Mouse (Mus musculus) neural tube, embryonic 15.5 days (tissue): ENCODE measurements at regions not wholly inside any gene's neighbourhood (a gene's known extent, or its start where the extent isn't known, plus 50 kb on each side); places are given as distances from the start of the nearest gene placed in this dataset.

Experiments
- ATAC-seq: fragments of 200-750 bp; cut with Nextera tagmentation; 2 replicates; pipeline ENCODE4 v1.8.0; 2017; ENCODE audit warnings: mild to moderate bottlenecking, moderate TSS enrichment, moderate library complexity; ENCODE audit not compliant: low FRiP score
- H3K27ac ChIP-seq: fragments of 300-500 bp; sonication (generic); replicated peaks from 2 replicates; pipeline ENCODE4 v1.5.1; 2015; ENCODE audit warnings: mild to moderate bottlenecking, inconsistent platforms
- H3K27me3 ChIP-seq: fragments of 300-500 bp; sonication (generic); replicated peaks from 2 replicates; pipeline ENCODE4 v1.6.1; 2015; ENCODE audit warnings: inconsistent platforms
- H3K36me3 ChIP-seq: fragments of 300-500 bp; sonication (generic); 2 replicates; pipeline ENCODE4 v1.6.1; 2015; ENCODE audit warnings: inconsistent platforms
- H3K4me1 ChIP-seq: fragments of 300-500 bp; sonication (generic); 2 replicates; pipeline ENCODE4 v1.6.1; 2015; ENCODE audit warnings: inconsistent platforms
- H3K4me2 ChIP-seq: fragments of 300-500 bp; sonication (generic); 2 replicates; pipeline ENCODE4 v1.6.1; 2015; ENCODE audit warnings: inconsistent platforms, mild to moderate bottlenecking, moderate library complexity
- H3K4me3 ChIP-seq: fragments of 300-500 bp; sonication (generic); replicated peaks from 2 replicates; pipeline ENCODE4 v1.5.1; 2015; ENCODE audit warnings: mild to moderate bottlenecking, inconsistent platforms
- H3K9ac ChIP-seq: fragments of 300-500 bp; sonication (generic); replicated peaks from 2 replicates; pipeline ENCODE4 v1.6.1; 2015; ENCODE audit warnings: mild to moderate bottlenecking, inconsistent platforms
- H3K9me3 ChIP-seq: fragments of 300-500 bp; sonication (generic); replicated peaks from 2 replicates; pipeline ENCODE4 v1.6.1; 2016; ENCODE audit warnings: inconsistent platforms
- WGBS: fragments of 180-500 bp; shearing (Covaris S2); methylation state at CpG from one replicate; pipeline ENCODE4 v1.1.7; 2015; ENCODE audit warnings: mixed read lengths; 5-methylcytosine and 5-hydroxymethylcytosine counted together

DNA sequence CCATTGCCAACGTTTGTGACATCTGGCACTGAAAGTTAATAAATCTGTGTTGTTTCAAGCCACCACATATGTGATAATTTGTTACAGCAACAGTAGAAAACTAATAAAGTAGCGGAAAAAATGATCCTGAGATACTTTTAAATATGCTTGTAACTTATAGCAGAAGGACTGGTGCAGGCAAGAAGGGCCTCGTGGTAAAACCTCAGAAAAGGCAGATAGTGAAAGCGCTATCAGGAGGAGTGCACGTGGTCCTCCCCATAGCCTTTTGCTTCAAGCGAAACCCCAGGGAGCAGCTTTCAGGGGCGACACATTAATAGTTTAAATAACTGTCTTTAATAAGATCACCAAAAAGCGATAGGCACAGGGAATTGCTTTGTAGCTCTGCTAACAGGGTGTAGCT lies 217.9 kb upstream of the Veph1 start:
- ATAC-seq: no peak
- 89% methylated on average over 8 of the region's 8 CpGs for WGBS
- Histone ChIP-seq H3K9ac (no peak overlapping the region), H3K4me3 (no peak overlapping the region), H3K27ac (no peak overlapping the region), H3K27me3 (no peaks in the 10 kb centered on the region), H3K9me3 (no peaks in the 10 kb centered on the region), H3K36me3 (no peaks in the 10 kb centered on the region), H3K4me1 (no peaks in the 10 kb centered on the region), H3K4me2 (no peak overlapping the region)

DNA sequence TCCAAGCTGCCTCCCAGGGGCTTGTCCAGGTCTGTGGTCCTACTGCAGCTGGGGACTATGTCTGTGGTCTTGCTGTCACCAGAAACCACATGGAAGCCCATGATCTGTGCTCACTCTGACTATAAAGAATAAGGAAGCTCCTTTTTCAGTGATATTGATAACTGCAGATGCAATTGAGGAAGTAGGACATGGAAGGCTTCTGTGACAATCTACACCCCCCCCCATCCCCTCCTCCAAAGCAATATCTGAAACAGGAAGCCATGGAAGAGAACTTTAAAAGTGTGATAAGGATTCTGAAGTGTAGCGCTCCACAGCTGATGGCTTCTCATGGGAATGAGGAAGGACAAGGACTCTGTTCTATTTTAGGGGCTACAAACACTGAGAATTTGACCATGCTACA lies 215.8 kb upstream of the Veph1 start:
- no peaks in the 10 kb centered on the region for H3K36me3 ChIP-seq
- H3K4me2 ChIP-seq: no peak overlapping the region
- H3K27me3 ChIP-seq: no peaks in the 10 kb centered on the region
- H3K9ac ChIP-seq: no peak overlapping the region
- no peaks in the 10 kb centered on the region for H3K9me3 ChIP-seq
- WGBS: 92% methylated on average over 1 of the region's 1 CpGs
- no peak overlapping the region for H3K4me3 ChIP-seq
- no peaks in the 10 kb centered on the region for H3K4me1 ChIP-seq
- ATAC-seq: no peak
- no peak overlapping the region for H3K27ac ChIP-seq

DNA sequence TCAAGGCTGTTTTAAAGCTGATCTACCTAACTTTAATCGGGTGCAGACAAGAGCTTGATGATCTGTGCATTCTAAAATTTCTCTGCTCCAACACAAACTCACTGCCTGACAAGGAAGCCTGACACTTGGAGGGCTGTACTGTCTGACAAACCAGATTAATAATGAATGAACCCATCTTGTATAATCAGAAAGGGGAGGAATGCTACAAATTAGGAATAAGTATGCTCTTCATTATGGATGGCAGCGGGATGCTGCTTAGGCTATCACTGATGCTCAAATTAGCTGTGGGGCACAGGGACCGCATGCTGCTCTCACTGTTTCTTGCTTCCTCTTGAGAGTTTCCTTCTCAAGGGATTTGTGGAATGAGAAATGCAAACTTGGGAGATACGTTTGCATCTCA lies 213.8 kb upstream of the Veph1 start:
- H3K4me2 ChIP-seq: no peak overlapping the region
- 0 out of 2 replicates have a peak, but pooled peaks cover 3% of the 10 kb centered on the region for H3K4me1 ChIP-seq
- no peaks in the 10 kb centered on the region for H3K36me3 ChIP-seq
- no peaks in the 10 kb centered on the region for H3K9me3 ChIP-seq
- H3K4me3 ChIP-seq: no peak overlapping the region
- H3K27ac ChIP-seq: no peak overlapping the region
- whole genome bisulfite sequencing: 70% methylated on average over 4 of the region's 4 CpGs
- no peaks in the 10 kb centered on the region for H3K27me3 ChIP-seq
- H3K9ac ChIP-seq: no peak overlapping the region
- no peak for ATAC-seq

DNA sequence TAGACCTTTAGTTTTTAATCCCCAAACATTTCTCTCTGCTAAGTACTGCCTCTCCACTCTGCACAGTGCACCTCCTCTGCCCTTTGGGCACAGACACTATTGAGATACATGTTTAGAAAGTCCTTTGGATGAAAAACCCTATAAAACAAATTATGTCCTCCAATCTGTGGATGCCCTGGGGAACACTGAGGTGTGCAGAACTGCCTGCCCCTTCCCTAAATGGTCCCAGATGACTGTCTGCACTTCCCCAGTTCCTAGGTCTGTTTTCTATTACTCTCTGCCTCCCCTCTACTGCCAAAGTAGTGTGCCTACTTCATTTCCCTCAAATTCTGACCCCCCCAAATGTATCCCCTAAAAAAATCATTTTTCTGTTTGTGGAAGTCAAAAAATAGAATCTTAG lies 209.5 kb upstream of the Veph1 start:
- no peak overlapping the region for H3K27ac ChIP-seq
- no peak overlapping the region for H3K9ac ChIP-seq
- no peaks in the 10 kb centered on the region for H3K9me3 ChIP-seq
- no peak overlapping the region for H3K4me3 ChIP-seq
- H3K36me3 ChIP-seq: no peaks in the 10 kb centered on the region
- H3K27me3 ChIP-seq: no peaks in the 10 kb centered on the region
- H3K4me1 ChIP-seq: 0 out of 2 replicates have a peak, but pooled peaks cover 4% of the 10 kb centered on the region
- no peak overlapping the region for H3K4me2 ChIP-seq
- no peak for ATAC-seq

DNA sequence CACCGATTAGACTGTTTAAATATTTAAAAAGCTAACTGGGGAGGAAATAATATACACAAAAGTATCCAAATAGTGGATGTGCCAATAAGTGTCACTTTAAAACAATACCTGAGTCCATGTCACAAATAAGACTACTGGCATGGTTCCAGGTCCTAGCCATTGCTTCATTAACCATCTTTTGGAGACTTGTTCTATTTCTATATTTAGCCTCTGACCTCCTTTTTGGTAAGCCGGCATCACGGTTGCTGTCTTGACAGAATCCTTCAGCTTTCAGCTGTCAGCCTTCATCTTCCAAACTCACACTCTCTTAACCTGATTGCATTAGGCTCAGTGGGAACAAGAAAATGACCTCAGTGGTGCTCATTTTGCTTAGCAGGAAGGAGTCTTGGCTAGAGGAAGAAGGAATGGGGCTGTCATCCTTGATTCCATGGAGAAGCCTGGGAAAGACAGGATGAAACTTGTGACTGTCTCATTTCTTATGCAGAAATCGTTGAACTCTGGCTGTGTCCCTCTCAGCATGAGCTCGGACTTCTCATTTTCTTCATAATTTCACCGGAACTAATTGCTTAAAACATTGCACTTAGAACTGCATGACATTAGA lies 208.9 kb upstream of the Veph1 start:
- H3K36me3 ChIP-seq: no peaks in the 10 kb centered on the region
- no peak overlapping the region for H3K4me3 ChIP-seq
- no peak overlapping the region for H3K4me2 ChIP-seq
- H3K27me3 ChIP-seq: no peaks in the 10 kb centered on the region
- 66% methylated on average over 6 of the region's 6 CpGs for WGBS
- H3K9ac ChIP-seq: no peak overlapping the region
- ATAC-seq: no peak
- no peak overlapping the region for H3K27ac ChIP-seq
- no peaks in the 10 kb centered on the region for H3K9me3 ChIP-seq
- 0 out of 2 replicates have a peak, but pooled peaks cover 4% of the 10 kb centered on the region for H3K4me1 ChIP-seq

DNA sequence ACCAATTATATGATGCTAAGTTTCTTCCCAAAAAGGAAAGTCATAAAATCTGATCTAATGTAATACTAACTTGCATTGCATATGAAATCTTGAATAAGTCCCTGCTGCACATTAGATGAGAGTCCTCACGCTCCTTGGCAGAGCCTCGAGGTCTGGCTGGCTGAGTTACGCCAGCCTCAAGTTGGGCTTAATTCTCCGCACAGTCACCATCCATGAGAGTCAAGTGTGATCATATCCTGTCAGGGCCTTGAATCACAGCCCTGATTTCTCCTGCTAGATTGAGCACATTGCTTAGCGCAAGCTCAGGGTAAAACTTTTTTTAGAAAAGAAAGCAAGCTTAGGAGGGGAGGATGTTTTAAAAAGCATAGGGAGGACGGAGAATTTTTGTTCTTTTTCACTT lies 208.1 kb upstream of the Veph1 start:
- H3K9me3 ChIP-seq: no peaks in the 10 kb centered on the region
- H3K27me3 ChIP-seq: no peaks in the 10 kb centered on the region
- ATAC-seq: no peak
- no peaks in the 10 kb centered on the region for H3K36me3 ChIP-seq
- H3K27ac ChIP-seq: no peak overlapping the region
- no peak overlapping the region for H3K9ac ChIP-seq
- WGBS: 77% methylated on average over 6 of the region's 6 CpGs
- no peak overlapping the region for H3K4me2 ChIP-seq
- no peak overlapping the region for H3K4me3 ChIP-seq
- 0 out of 2 replicates have a peak, but pooled peaks cover 4% of the 10 kb centered on the region for H3K4me1 ChIP-seq

DNA sequence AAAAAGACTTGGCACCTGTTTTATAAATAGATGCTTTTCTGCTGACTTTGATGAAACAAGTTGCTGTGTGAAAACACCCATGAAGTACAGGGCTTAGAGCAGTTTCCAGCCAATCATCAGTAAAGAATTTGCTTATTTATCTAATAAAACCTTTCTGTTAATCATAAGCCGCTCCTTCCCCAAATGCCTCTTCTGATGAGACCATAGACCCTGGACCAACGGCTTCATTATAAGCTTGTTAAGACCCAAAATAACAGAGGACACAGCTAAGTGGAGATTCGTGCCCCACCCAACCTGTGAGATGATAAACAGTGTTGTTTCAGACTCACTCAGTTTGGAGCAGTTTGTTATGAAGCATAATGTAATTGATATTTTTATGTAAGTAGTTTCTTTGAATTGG lies 207.0 kb upstream of the Veph1 start:
- Histone ChIP-seq H3K9ac (no peak overlapping the region), H3K36me3 (no peaks in the 10 kb centered on the region), H3K4me2 (no peak overlapping the region), H3K4me1 (0 out of 2 replicates have a peak, but pooled peaks cover 4% of the 10 kb centered on the region), H3K4me3 (no peak overlapping the region), H3K27me3 (no peaks in the 10 kb centered on the region), H3K27ac (no peak overlapping the region), H3K9me3 (no peaks in the 10 kb centered on the region)
- no peak for ATAC-seq
- WGBS: 95% methylated on average over 3 of the region's 3 CpGs

DNA sequence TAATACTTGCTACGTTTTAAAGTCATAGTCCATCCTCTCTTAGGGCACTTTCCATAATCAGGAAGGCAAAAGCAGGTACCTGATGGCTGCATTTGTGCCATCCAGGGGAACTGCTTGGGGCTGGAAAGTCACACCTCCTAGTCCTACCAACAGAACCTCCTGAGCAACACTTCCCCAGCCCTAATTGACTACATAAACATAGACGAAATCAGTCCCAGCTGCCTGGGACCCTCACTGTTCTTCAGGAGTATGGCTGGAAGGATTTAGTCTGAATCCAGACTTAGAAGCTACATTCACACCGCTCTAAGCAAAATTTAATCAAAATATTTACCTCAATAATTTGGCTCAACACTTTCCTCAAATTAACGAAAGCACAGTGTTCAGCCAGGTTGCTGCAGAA lies 205.2 kb upstream of the Veph1 start:
- H3K4me3 ChIP-seq: no peak overlapping the region
- 0 out of 2 replicates have a peak, but pooled peaks cover 4% of the 10 kb centered on the region for H3K4me1 ChIP-seq
- 71% methylated on average over 4 of the region's 4 CpGs for WGBS
- no peak overlapping the region for H3K9ac ChIP-seq
- H3K36me3 ChIP-seq: no peaks in the 10 kb centered on the region
- no peaks in the 10 kb centered on the region for H3K9me3 ChIP-seq
- no peak for ATAC-seq
- no peak overlapping the region for H3K4me2 ChIP-seq
- H3K27ac ChIP-seq: no peak overlapping the region
- no peaks in the 10 kb centered on the region for H3K27me3 ChIP-seq

DNA sequence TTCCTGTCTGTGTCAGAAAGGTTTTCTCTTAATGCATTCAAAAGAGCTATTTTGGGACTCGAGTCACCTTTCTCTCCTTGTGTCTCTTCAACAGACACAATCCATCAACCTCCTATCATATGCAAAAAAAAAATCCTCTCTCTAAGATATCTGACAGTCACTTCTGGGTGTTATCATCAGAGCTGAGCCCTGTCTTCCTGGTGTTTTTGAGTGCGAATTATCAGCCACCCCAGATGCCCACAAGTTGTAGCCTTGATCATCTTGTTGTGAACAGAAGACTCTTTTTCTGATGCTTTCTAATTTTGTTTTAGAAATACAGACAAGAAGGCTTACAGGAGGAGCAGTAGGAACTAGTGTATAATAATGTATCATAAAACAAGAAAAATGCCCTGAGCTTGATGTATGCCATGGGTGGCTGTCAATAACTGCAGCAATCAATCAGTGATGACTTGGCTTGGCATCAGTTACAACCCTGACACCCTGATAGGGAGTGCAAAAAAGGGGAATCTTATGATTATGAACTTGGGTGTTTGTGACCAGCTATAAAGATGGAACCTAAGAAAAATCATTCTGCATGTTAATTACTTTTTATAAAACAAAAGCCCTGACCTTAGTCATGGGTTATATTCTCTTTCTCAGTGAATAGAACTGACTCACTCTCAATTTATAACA lies 197.9 kb upstream of the Veph1 start:
- no peak overlapping the region for H3K4me2 ChIP-seq
- H3K9ac ChIP-seq: no peak overlapping the region
- H3K4me3 ChIP-seq: no peak overlapping the region
- H3K27ac ChIP-seq: no peak overlapping the region
- no peaks in the 10 kb centered on the region for H3K27me3 ChIP-seq
- H3K4me1 ChIP-seq: 0 out of 2 replicates have a peak, but pooled peaks cover 3% of the 10 kb centered on the region
- no peak for ATAC-seq
- WGBS: 82% methylated on average over 2 of the region's 2 CpGs
- H3K36me3 ChIP-seq: no peaks in the 10 kb centered on the region
- no peaks in the 10 kb centered on the region for H3K9me3 ChIP-seq

DNA sequence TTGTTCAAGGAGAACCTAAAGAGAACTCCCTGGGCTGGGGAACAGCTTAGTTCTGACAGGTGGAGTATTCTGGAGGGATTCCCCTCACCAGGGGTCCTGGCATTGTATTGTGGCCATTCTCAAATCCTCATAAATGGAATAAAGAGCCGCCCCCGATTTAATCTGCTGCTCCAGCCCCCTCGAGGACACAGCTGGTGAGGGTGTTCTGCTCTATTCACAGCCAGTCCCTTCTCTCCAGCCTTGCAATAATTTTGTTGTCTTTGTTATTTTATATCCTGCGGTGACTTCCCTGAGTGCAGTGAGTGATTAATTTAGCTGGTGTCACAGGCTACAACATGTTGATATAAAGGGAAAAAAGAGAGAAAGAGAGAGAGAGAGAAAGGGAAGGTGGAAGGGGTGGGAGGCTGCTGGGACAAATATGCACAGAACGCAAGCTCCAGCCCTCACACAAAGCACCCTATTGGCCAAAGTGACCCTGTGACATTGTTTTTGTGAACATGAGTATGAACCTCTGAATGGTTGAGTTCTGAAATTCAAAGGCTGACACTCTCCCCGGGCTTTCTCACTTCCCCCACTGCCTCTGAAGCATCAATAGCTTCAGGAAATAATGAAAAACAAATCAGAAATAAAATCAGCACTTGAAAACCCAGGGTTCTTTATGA lies 194.2 kb upstream of the Veph1 start:
- no peak for ATAC-seq
- Histone ChIP-seq H3K4me2 (no peak overlapping the region), H3K4me1 (0 out of 2 replicates have a peak, but pooled peaks cover 3% of the 10 kb centered on the region), H3K27ac (no peak overlapping the region), H3K4me3 (no peak overlapping the region), H3K36me3 (no peaks in the 10 kb centered on the region), H3K27me3 (no peaks in the 10 kb centered on the region), H3K9me3 (no peaks in the 10 kb centered on the region), H3K9ac (no peak overlapping the region)
- WGBS: 8% methylated on average over 6 of the region's 6 CpGs

DNA sequence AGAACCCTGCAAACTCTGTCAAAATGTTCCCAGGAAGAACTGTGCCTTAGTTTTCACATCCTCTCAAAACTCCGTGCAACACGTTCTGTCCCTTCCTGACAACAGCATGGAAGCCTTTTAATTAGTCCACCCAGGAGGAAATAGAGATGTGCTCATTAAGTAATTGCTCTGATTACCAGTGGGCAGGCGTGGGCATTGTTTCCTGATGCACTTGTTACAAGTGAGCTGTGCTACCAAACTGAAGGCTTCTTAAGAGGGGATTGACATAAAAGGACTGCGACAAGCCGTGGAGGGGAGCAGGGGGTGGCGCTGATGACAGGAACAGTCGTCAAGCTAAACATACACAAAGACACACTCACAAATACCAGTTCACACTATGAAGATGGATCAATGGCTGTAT lies 192.1 kb upstream of the Veph1 start:
- Histone ChIP-seq H3K4me2 (no peak overlapping the region), H3K27me3 (no peaks in the 10 kb centered on the region), H3K27ac (no peak overlapping the region), H3K9ac (no peak overlapping the region), H3K36me3 (no peaks in the 10 kb centered on the region), H3K9me3 (no peaks in the 10 kb centered on the region), H3K4me3 (no peak overlapping the region), H3K4me1 (0 out of 2 replicates have a peak, but pooled peaks cover 3% of the 10 kb centered on the region)
- WGBS: 30% methylated on average over 7 of the region's 7 CpGs
- ATAC-seq: no peak

DNA sequence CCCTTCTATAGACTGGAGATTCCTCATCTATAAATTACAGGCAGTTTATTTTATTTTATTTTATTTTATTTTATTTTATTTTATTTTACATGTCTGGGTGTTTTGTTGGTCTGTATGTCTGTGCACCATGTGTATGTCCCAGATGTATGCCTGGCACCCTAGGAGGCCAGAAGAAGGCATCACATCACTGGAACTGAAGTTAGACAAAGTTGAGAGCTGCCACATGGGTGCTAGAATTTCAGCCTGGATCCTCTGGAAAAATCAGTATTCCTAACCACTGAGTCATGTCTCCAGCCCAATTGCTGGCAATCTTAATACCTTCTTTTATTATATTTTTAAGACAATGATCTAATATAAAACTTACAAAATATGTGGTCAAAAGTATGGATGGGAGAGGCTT lies 190.0 kb upstream of the Veph1 start:
- Histone ChIP-seq H3K27me3 (no peaks in the 10 kb centered on the region), H3K27ac (no peak overlapping the region), H3K4me1 (0 out of 2 replicates have a peak, but pooled peaks cover 3% of the 10 kb centered on the region), H3K4me2 (no peak overlapping the region), H3K9ac (no peak overlapping the region), H3K4me3 (no peak overlapping the region), H3K36me3 (no peaks in the 10 kb centered on the region), H3K9me3 (no peaks in the 10 kb centered on the region)
- no peak for ATAC-seq
